Mouse (Mus musculus) hindbrain, embryonic 14.5 days (tissue): ENCODE data around the gene Pth1r. TPM values are rescaled to one million over a fixed set of nuclear protein-coding genes. Genes with fewer than 3 reads are reported as not detected.

ENCODE experiments used
- ATAC-seq: fragments of 200-750 bp; cut with Nextera tagmentation; 2 replicates; pipeline ENCODE4 v1.8.0; 2017; ENCODE audit warnings: moderate number of reproducible peaks, mild to moderate bottlenecking, moderate TSS enrichment, moderate library complexity; ENCODE audit not compliant: low FRiP score
- DNase-seq: peaks from one replicate; pipeline ENCODE4 v3.0.0-alpha.2; 2015; ENCODE audit warnings: low spot score
- H3K27ac ChIP-seq: fragments of 300-500 bp; sonication (generic); 2 replicates; pipeline ENCODE4 v1.5.1; 2014; ENCODE audit warnings: mild to moderate bottlenecking, moderate library complexity
- H3K27me3 ChIP-seq: fragments of 300-500 bp; sonication (generic); 2 replicates; pipeline ENCODE4 v1.6.1; 2014; ENCODE audit warnings: mild to moderate bottlenecking, low read length, mixed read lengths; ENCODE audit not compliant: control insufficient read depth, insufficient read depth
- H3K36me3 ChIP-seq: fragments of 300-500 bp; sonication (generic); replicated peaks from 2 replicates; pipeline ENCODE4 v1.6.1; 2014; ENCODE audit not compliant: control insufficient read depth, insufficient read depth
- H3K4me1 ChIP-seq: fragments of 300-500 bp; sonication (generic); replicated peaks from 2 replicates; pipeline ENCODE4 v1.6.1; 2014; ENCODE audit warnings: antibody characterized with exemption, low read length, mixed read lengths; ENCODE audit not compliant: control insufficient read depth, insufficient read depth
- H3K4me2 ChIP-seq: fragments of 300-500 bp; sonication (generic); replicated peaks from 2 replicates; pipeline ENCODE4 v1.6.1; 2014; ENCODE audit warnings: mild to moderate bottlenecking, moderate library complexity
- H3K4me3 ChIP-seq: fragments of 300-500 bp; sonication (generic); replicated peaks from 2 replicates; pipeline ENCODE4 v1.5.1; 2014; ENCODE audit warnings: mild to moderate bottlenecking, low read length
- H3K9ac ChIP-seq: fragments of 300-500 bp; sonication (generic); 2 replicates; pipeline ENCODE4 v1.6.1; 2014
- H3K9me3 ChIP-seq: fragments of 300-500 bp; sonication (generic); 2 replicates; pipeline ENCODE4 v1.6.1; 2016; ENCODE audit warnings: low read length; ENCODE audit not compliant: control insufficient read depth
- WGBS: fragments of 180-500 bp; shearing (Covaris S2); extraction: QIAGEN DNeasy Blood & Tissue Kit; methylation state at CpG from one replicate; pipeline ENCODE4 v1.1.7; 2014; 5-methylcytosine and 5-hydroxymethylcytosine counted together
- polyA plus RNA-seq: library from polyadenylated mRNA; unstranded; fragments of >200 nt; fragmentation: Nextera tagmentation; extraction: Ambion mirVana; gene quantifications from 2 replicates; pipeline ENCODE4 v1.2.1, GENCODE M21; 2014

Gene Pth1r
- polyA plus RNA-seq, 1 experiment from 2014 or later, result 12.8 TPM

GRCm38 (mm10) chr9:110742295-110742950 lies 4.5 kb downstream of the Pth1r start:
- peak; percentile 41 for DNase-seq
- Histone ChIP-seq H3K27ac (0 out of 2 replicates have a peak overlapping the region, but pooled peaks have one; percentile 5), H3K9me3 (no peaks in the 10 kb centered on the region), H3K36me3 (no peaks in the 10 kb centered on the region), H3K9ac (peak overlapping the region; percentile 81), H3K4me2 (peak overlapping the region; percentile 98), H3K27me3 (peaks cover 24% of the 10 kb centered on the region), H3K4me3 (peak overlapping the region; percentile 68), H3K4me1 (peaks cover 9% of the 10 kb centered on the region)
- peak; percentile 74 for ATAC-seq
- under 1% methylated on average over 47 of the region's 71 CpGs for WGBS

DNA sequence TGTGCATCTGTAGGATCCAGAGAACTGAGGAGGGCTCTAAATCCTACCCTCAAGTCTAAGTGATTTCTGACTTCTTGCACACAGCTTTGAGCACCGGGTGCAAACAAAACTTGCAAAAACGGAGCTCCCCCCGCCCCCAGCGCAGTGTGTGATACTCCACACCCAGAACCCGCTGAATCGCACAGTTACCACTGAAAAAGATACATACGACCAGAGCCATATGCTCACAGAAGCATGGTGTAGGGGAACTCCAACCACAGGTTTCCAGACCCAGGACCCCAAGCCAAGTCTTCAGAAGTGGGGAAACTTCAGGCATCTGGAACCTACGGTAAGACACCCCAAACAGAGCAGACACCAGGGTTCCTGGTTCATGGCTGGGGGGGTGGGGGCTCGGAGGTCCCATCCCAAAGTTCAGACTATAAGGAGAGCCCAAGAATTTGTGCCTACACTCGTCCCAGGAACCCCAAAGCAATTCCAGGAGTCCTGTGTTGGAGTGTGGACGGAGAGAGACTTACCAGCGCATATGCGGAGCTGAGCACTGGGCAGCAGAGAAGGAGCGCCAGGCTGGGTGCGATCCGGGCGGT lies 5.1 kb downstream of the Pth1r start, which contains the start of gene Myl3:
Gene Myl3, plus strand, starts transcription at position 151 of the 584 bp plus-strand sequence.
- H3K4me3 ChIP-seq, result peak within 1 kb of the TSS; percentile 68
- no peak within 1 kb of the TSS for H3K27ac ChIP-seq
- DNase-seq (no peak), ATAC-seq (no peak)
- under 1% methylated on average over 17 of the region's 17 CpGs for WGBS
- H3K4me1 ChIP-seq, result peaks cover 9% of the 10 kb centered on the region
- peak within 1 kb of the TSS; percentile 81 for H3K9ac ChIP-seq
- no peaks in the 10 kb centered on the region for H3K36me3 ChIP-seq
- peak within 1 kb of the TSS; percentile 98 for H3K4me2 ChIP-seq
- no peaks in the 10 kb centered on the region for H3K9me3 ChIP-seq
- H3K27me3 ChIP-seq, result peaks cover 24% of the 10 kb centered on the region

DNA sequence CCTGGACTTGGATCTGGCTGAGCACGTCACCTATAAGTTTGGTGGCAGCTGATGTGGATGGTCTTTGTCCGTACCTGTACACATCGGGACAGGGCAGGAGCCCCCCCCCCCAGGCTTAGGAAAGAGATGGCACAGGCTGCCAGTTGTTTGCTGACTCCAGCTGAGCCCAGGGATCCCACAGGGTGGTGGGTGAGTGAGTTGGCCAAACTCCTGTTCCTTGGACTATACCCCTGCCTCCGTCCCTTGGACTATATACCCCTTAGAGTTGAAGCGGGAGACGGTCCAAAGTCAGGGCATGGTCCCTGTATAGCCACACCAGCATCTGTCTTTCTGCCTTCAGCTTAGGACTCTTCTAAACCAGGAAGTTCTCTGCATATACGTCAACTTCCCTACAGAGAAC lies 7.0 kb downstream of the Pth1r start:
- H3K4me2 ChIP-seq, result no peak overlapping the region
- H3K27me3 ChIP-seq, result peaks cover 24% of the 10 kb centered on the region
- no peak overlapping the region for H3K9ac ChIP-seq
- H3K4me1 ChIP-seq, result peaks cover 9% of the 10 kb centered on the region
- no peaks in the 10 kb centered on the region for H3K9me3 ChIP-seq
- DNase-seq, result no peak
- no peak overlapping the region for H3K4me3 ChIP-seq
- no peak for ATAC-seq
- H3K36me3 ChIP-seq, result no peaks in the 10 kb centered on the region
- 93% methylated on average over 7 of the region's 7 CpGs for WGBS
- H3K27ac ChIP-seq, result no peak overlapping the region

GRCm38 (mm10) chr9:110738054-110738453 lies 8.9 kb downstream of the Pth1r start:
- H3K27me3 ChIP-seq, result peaks cover 14% of the 10 kb centered on the region

GRCm38 (mm10) chr9:110736362-110736761 lies 10.6 kb downstream of the Pth1r start:
- DNase-seq (no peak), ATAC-seq (no peak)
- peaks cover 7% of the 10 kb centered on the region for H3K27me3 ChIP-seq
- peaks cover 12% of the 10 kb centered on the region for H3K4me1 ChIP-seq
- H3K4me3 ChIP-seq, result no peak overlapping the region
- H3K36me3 ChIP-seq, result no peaks in the 10 kb centered on the region
- no peaks in the 10 kb centered on the region for H3K9me3 ChIP-seq
- 45% methylated on average over 9 of the region's 9 CpGs for WGBS
- H3K4me2 ChIP-seq, result no peak overlapping the region
- no peak overlapping the region for H3K9ac ChIP-seq
- no peak overlapping the region for H3K27ac ChIP-seq

More at GRCm38 (mm10) chr9:110738054-110738453, 8.9 kb downstream of the Pth1r start:
- Histone ChIP-seq H3K9ac (no peak overlapping the region), H3K4me1 (peaks cover 15% of the 10 kb centered on the region), H3K9me3 (no peaks in the 10 kb centered on the region), H3K27ac (no peak overlapping the region), H3K36me3 (no peaks in the 10 kb centered on the region), H3K4me3 (no peak overlapping the region), H3K4me2 (no peak overlapping the region)
- DNase-seq, result no peak
- no peak for ATAC-seq
- 25% methylated on average over 1 of the region's 1 CpGs for WGBS

DNA sequence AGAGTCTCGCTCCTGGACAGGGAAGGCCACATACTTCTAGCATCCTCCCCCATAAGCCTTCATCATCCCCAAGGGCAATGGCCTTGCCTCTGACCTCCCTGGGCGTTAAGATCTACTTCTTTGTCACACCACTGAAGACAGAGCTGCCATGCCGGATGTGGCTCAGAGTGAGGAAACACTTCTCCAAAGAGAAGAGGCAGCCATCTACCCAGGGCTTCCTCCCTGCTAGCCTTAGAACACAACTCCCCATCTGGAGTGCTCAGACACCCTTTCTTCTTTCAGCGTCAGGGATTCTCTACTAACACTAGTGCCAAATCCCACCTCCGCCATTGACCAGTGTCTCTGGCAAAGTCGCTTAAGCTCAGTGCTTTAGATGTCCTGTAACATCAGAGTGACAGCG lies 12.8 kb downstream of the Pth1r start:
- H3K9ac ChIP-seq, result no peak overlapping the region
- DNase-seq (no peak), ATAC-seq (no peak)
- 82% methylated on average over 7 of the region's 7 CpGs for WGBS
- no peak overlapping the region for H3K4me3 ChIP-seq
- no peaks in the 10 kb centered on the region; the same call in 1 of the 2 replicates for H3K27me3 ChIP-seq
- H3K27ac ChIP-seq, result no peak overlapping the region
- H3K4me2 ChIP-seq, result no peak overlapping the region
- H3K36me3 ChIP-seq, result no peaks in the 10 kb centered on the region
- H3K4me1 ChIP-seq, result peaks cover 12% of the 10 kb centered on the region
- H3K9me3 ChIP-seq, result no peaks in the 10 kb centered on the region

DNA sequence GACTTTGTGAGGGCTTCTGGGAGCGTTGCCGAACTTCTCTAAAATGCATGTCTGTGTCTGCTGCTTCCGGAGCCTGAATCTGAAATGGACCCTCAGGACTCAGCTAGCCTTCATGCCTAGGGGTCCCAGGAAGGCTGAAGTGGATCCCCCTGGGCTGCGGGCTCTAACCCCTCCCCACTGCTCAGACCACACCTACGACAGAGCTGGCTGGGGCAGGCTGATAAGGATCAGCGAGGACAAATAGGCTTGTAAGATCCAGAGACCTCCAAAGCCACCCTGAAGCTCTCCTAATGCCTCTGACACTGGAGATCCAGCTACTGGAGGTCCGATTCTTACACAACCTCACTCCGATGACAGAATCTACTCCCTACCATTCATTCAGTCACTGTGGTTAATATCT lies 13.8 kb downstream of the Pth1r start:
- Histone ChIP-seq H3K36me3 (no peaks in the 10 kb centered on the region), H3K9me3 (no peaks in the 10 kb centered on the region), H3K27me3 (peaks cover 8% of the 10 kb centered on the region; the same call in 1 of the 2 replicates), H3K27ac (no peak overlapping the region), H3K9ac (peak overlapping the region; percentile 6; the same call in 1 of the 2 replicates), H3K4me2 (peak overlapping the region; percentile 69), H3K4me3 (peak overlapping the region; percentile 32), H3K4me1 (peaks cover 12% of the 10 kb centered on the region)
- whole genome bisulfite sequencing, result 12% methylated on average over 8 of the region's 8 CpGs
- ATAC-seq (no peak), DNase-seq (no peak)

GRCm38 (mm10) chr9:110732623-110733022 lies 14.3 kb downstream of the Pth1r start:
- H3K9me3 ChIP-seq, result no peaks in the 10 kb centered on the region
- H3K9ac ChIP-seq, result peak overlapping the region; percentile 6; the same call in 1 of the 2 replicates
- no peaks in the 10 kb centered on the region for H3K36me3 ChIP-seq
- H3K4me3 ChIP-seq, result peak overlapping the region; percentile 32
- H3K27ac ChIP-seq, result no peak overlapping the region
- ATAC-seq (peak; percentile 83), DNase-seq (peak; percentile 79)
- peaks cover 12% of the 10 kb centered on the region for H3K4me1 ChIP-seq
- peak overlapping the region; percentile 69 for H3K4me2 ChIP-seq
- peaks cover 13% of the 10 kb centered on the region for H3K27me3 ChIP-seq
- WGBS, result under 1% methylated on average over 26 of the region's 26 CpGs

- peaks cover 18% of the 10 kb centered on the region for H3K4me1 ChIP-seq
- DNase-seq (no peak), ATAC-seq (no peak)
- no peak overlapping the region for H3K9ac ChIP-seq
- no peak overlapping the region for H3K4me2 ChIP-seq
- 61% methylated on average over 4 of the region's 4 CpGs for WGBS
- H3K36me3 ChIP-seq, result no peaks in the 10 kb centered on the region
- H3K4me3 ChIP-seq, result no peak overlapping the region
- H3K27ac ChIP-seq, result no peak overlapping the region
- no peaks in the 10 kb centered on the region for H3K9me3 ChIP-seq
- H3K27me3 ChIP-seq, result peaks cover 18% of the 10 kb centered on the region
These were observed 15.1 kb downstream of the Pth1r start for GRCm38 (mm10) chr9:110731859-110732258.
